Mouse (Mus musculus) midbrain, embryonic 12.5 days (tissue): ENCODE measurements at regions not wholly inside any gene's neighbourhood (a gene's known extent, or its start where the extent isn't known, plus 50 kb on each side); places are given as distances from the start of the nearest gene placed in this dataset.

ENCODE experiments used
- ATAC-seq: fragments of 200-750 bp; cut with Nextera tagmentation; 2 replicates; pipeline ENCODE4 v1.8.0; 2017; ENCODE audit warnings: low read depth, moderate TSS enrichment, moderate library complexity; ENCODE audit not compliant: low FRiP score
- H3K27ac ChIP-seq: fragments of 300-500 bp; sonication (generic); replicated peaks from 2 replicates; pipeline ENCODE4 v1.5.1; 2016; ENCODE audit warnings: mild to moderate bottlenecking
- H3K27me3 ChIP-seq: fragments of 300-500 bp; sonication (generic); 2 replicates; pipeline ENCODE4 v1.6.1; 2016; ENCODE audit warnings: mild to moderate bottlenecking
- H3K36me3 ChIP-seq: fragments of 300-500 bp; sonication (generic); 2 replicates; pipeline ENCODE4 v1.6.1; 2016
- H3K4me1 ChIP-seq: fragments of 300-500 bp; sonication (generic); 2 replicates; pipeline ENCODE4 v1.6.1; 2016
- H3K4me2 ChIP-seq: fragments of 300-500 bp; sonication (generic); replicated peaks from 2 replicates; pipeline ENCODE4 v1.6.1; 2016; ENCODE audit warnings: mild to moderate bottlenecking, moderate library complexity
- H3K4me3 ChIP-seq: fragments of 300-500 bp; sonication (generic); 2 replicates; pipeline ENCODE4 v1.5.1; 2016; ENCODE audit warnings: mild to moderate bottlenecking
- H3K9ac ChIP-seq: fragments of 300-500 bp; sonication (generic); replicated peaks from 2 replicates; pipeline ENCODE4 v1.6.1; 2016; ENCODE audit warnings: mild to moderate bottlenecking, moderate library complexity
- H3K9me3 ChIP-seq: fragments of 300-500 bp; sonication (generic); 2 replicates; pipeline ENCODE4 v1.6.1; 2016; ENCODE audit warnings: mild to moderate bottlenecking
- WGBS: fragments of 180-500 bp; shearing (Covaris S2); methylation state at CpG from one replicate; pipeline ENCODE4 v1.1.7; 2016; 5-methylcytosine and 5-hydroxymethylcytosine counted together

DNA sequence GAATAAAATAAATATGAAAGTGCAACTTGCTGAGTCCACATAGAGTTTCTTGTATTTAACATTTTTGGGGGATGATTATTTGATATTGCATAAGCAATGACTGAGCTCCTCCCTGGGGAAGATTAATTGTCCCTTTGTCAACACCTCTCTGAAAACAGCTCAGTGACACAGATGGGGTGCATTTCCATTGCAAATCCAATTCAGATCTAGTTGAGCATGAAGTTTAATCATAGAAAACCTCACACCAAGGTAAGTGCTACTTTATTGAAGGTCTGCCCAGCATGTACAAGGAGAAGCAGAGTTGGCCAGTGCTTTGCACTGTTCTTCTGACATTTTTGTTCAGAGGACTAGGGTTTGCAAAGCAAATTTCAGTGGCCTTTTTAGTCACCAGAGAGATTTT, 827.5 kb upstream of the Cdh6 start:
- H3K27me3 ChIP-seq = no peaks in the 10 kb centered on the region
- no peaks in the 10 kb centered on the region for H3K9me3 ChIP-seq
- no peak overlapping the region for H3K27ac ChIP-seq
- H3K4me1 ChIP-seq = no peaks in the 10 kb centered on the region
- no peaks in the 10 kb centered on the region for H3K36me3 ChIP-seq
- no peak overlapping the region for H3K4me2 ChIP-seq
- no peak overlapping the region for H3K9ac ChIP-seq
- H3K4me3 ChIP-seq = no peak overlapping the region
- ATAC-seq = no peak

DNA sequence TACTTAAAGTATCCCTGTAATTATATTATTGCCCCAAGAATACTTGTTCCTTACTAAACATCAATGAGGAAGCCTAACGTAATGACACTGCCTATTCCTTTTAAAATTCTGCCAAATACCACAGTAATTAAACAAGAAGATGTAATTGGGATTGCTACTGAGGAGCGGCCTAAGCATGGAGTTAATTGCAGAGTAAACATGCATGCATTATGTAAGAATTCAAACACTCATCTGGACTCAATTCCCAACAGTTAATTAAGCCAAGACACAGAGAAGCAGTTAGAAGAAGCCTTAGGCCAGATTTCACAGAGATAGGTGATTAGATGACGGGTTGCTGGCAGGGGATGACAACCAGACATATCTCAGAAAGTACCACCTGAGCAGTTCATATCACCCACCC, 816.3 kb upstream of the Cdh6 start:
- no peaks in the 10 kb centered on the region for H3K9me3 ChIP-seq
- H3K27me3 ChIP-seq = no peaks in the 10 kb centered on the region
- no peaks in the 10 kb centered on the region for H3K36me3 ChIP-seq
- H3K4me3 ChIP-seq = no peak overlapping the region
- no peak overlapping the region for H3K9ac ChIP-seq
- peaks cover 4% of the 10 kb centered on the region; the same call in 1 of the 2 replicates for H3K4me1 ChIP-seq
- 0 out of 2 replicates have a peak, but pooled peaks have one; percentile 30 for ATAC-seq
- H3K4me2 ChIP-seq = no peak overlapping the region
- no peak overlapping the region for H3K27ac ChIP-seq
- 71% methylated on average over 3 of the region's 3 CpGs for WGBS

DNA sequence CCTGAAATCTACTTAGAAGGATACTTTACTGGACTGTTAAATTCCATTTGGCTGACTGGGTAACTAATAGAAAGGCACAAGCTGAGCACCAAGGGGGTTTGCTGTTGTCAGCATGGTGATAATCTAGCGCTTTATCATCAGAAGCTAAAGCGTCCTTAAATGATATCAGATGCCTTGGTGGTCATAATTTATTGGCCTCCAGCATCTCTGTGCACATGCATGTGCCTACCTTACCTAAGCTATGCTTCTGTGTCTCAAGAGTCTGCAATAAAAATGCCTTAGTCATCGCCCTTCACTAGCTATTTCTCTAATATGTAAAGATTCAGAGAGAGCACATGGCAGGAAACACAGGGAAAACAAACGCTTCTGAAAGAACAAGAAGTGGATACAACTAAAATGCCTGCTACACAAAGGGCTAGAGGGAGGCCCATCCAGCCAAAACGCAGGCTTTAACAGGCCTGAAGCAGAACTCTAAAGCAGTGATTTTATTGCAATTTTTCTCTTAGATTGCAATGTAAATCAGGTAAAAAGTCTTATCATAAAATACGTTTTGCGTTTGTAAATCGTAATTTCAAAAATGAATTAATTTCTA, 815.5 kb upstream of the Cdh6 start:
- Histone ChIP-seq H3K36me3 (no peaks in the 10 kb centered on the region), H3K9me3 (no peaks in the 10 kb centered on the region), H3K4me1 (peaks cover 4% of the 10 kb centered on the region; the same call in 1 of the 2 replicates), H3K4me3 (no peak overlapping the region), H3K27ac (no peak overlapping the region), H3K4me2 (no peak overlapping the region), H3K27me3 (no peaks in the 10 kb centered on the region), H3K9ac (no peak overlapping the region)
- ATAC-seq = no peak
- 76% methylated on average over 8 of the region's 8 CpGs for WGBS

- H3K36me3 ChIP-seq = no peaks in the 10 kb centered on the region
- peak; percentile 96 for ATAC-seq
- no peaks in the 10 kb centered on the region for H3K4me1 ChIP-seq
- no peak overlapping the region for H3K27ac ChIP-seq
- H3K9me3 ChIP-seq = no peaks in the 10 kb centered on the region
- peak overlapping the region; percentile 13; the same call in 1 of the 2 replicates for H3K4me2 ChIP-seq
- no peak overlapping the region for H3K4me3 ChIP-seq
- H3K9ac ChIP-seq = no peak overlapping the region
- H3K27me3 ChIP-seq = no peaks in the 10 kb centered on the region
- 7% methylated on average over 7 of the region's 7 CpGs for WGBS
Measured at GRCm38 (mm10) chr15:13969811-13970210, 796.3 kb upstream of the Cdh6 start.
